Comparison of ENCODE assay signal across 18 mouse cellular contexts in genomic region chr10:41482446-41482845, GRCm38 (mm10). TPM values are rescaled to one million over a fixed set of nuclear protein-coding genes. Genes with fewer than 3 reads are reported as not detected.
"Had no signal": no experiment of that assay in that cellular context is flagged by ENCODE, and none has a peak within 500 bp of the region (broad histone marks: within the 10 kb centered on the region; RNA-seq: fewer than 3 reads in every experiment).

No protein-coding gene starts in this region.

- H3K9ac ChIP-seq: liver, embryonic 13.5 days; midbrain, embryonic 12.5 days; neural tube, embryonic 12.5 days; neural tube, embryonic 15.5 days had no signal

- H3K4me3 ChIP-seq: liver, embryonic 13.5 days; midbrain, embryonic 12.5 days; neural tube, embryonic 12.5 days; neural tube, embryonic 15.5 days had no signal

- H3K9me3 ChIP-seq: liver, embryonic 13.5 days; midbrain, embryonic 12.5 days; neural tube, embryonic 12.5 days; neural tube, embryonic 15.5 days had no signal

- H3K4me2 ChIP-seq: midbrain, embryonic 12.5 days; neural tube, embryonic 12.5 days; neural tube, embryonic 15.5 days had no signal

- H3K27me3 ChIP-seq: liver, embryonic 13.5 days; midbrain, embryonic 12.5 days; neural tube, embryonic 12.5 days; neural tube, embryonic 15.5 days had no signal

- H3K27ac ChIP-seq: liver, embryonic 13.5 days; midbrain, embryonic 12.5 days; neural tube, embryonic 12.5 days; neural tube, embryonic 15.5 days; stomach, postnatal 0 days had no signal

- DNase-seq: kidney, adult 9 months; kidney, postnatal 14 days; kidney, postnatal 4 days; liver, embryonic 13.5 days; lung, adult 2 months; lung, postnatal 14 days; lung, postnatal 4 days; right cerebral cortex, adult 18-20 months; right cerebral cortex, postnatal 14 days; right cerebral cortex, postnatal 4 days; thymus, adult 2 months; thymus, postnatal 14 days; thymus, postnatal 4 days had no signal

RNA-seq across cellular contexts. Expression of gene Ppil6, which starts 7.8 kb away (rescaled TPM):
- polyA plus RNA-seq: liver, embryonic 13.5 days; liver, embryonic 16.5 days had no signal
